Mouse (Mus musculus): ENCODE data around the gene Kdm5c.
"Not testable (repeated sequence)": the region's sequence is repeated elsewhere in the genome, so short reads cannot be mapped to it uniquely, and the experiment has no call there.

Gene Kdm5c

GRCm38 (mm10) chrX:152284746-152285145 lies 51.9 kb downstream of the Kdm5c start:
- in situ Hi-C loops (cut with MboI, MseI): no loop called here

GRCm38 (mm10) chrX:152287026-152287425 lies 54.2 kb downstream of the Kdm5c start:
- in situ Hi-C loops (cut with MboI, MseI): not testable (repeated sequence)

GRCm38 (mm10) chrX:152306224-152306623 lies 73.4 kb downstream of the Kdm5c start:
- in situ Hi-C loops (cut with MboI, MseI): no loop called here

GRCm38 (mm10) chrX:152307371-152307770 lies 74.6 kb downstream of the Kdm5c start:
- in situ Hi-C loops (cut with MboI, MseI): no loop called here

GRCm38 (mm10) chrX:152307942-152308341 lies 75.1 kb downstream of the Kdm5c start:
- in situ Hi-C loops (cut with MboI, MseI): no loop called here

GRCm38 (mm10) chrX:152320535-152320934 lies 87.7 kb downstream of the Kdm5c start:
- in situ Hi-C loops (cut with MboI, MseI): no loop called here

- in situ Hi-C loops (cut with MboI, MseI): no loop called here
These were observed 90.0 kb downstream of the Kdm5c start for GRCm38 (mm10) chrX:152322776-152323175.

GRCm38 (mm10) chrX:152323584-152323983 lies 90.8 kb downstream of the Kdm5c start:
- in situ Hi-C loops (cut with MboI, MseI): no loop called here

Data from regulatory T cell (primary cell).